Mouse (Mus musculus) C2C12 (cell line): ENCODE data around the gene Birc7.

ENCODE experiments used
- CTCF ChIP-seq: IDR thresholded peaks from one replicate; pipeline ENCODE4 v1.5.1; 2011; ENCODE audit not compliant: control insufficient read depth, insufficient read depth, insufficient read length
- FOSL1 ChIP-seq: IDR thresholded peaks from one replicate; pipeline ENCODE4 v1.8.0; 2011; ENCODE audit warnings: mild to moderate bottlenecking, low read length; ENCODE audit not compliant: poor library complexity, insufficient read depth, severe bottlenecking
- MAX ChIP-seq: IDR thresholded peaks from one replicate; pipeline ENCODE4 v1.6.1; 2011; ENCODE audit warnings: mild to moderate bottlenecking, control low read depth
- MYOG ChIP-seq: IDR thresholded peaks from one replicate; pipeline ENCODE4 v1.6.1; 2011; ENCODE audit not compliant: control insufficient read depth, insufficient read length; ENCODE audit errors: extremely low read depth
- USF1 ChIP-seq: IDR thresholded peaks from one replicate; pipeline ENCODE4 v1.6.1; 2011; ENCODE audit warnings: low read depth, mild to moderate bottlenecking, control low read depth, moderate library complexity

DNA sequence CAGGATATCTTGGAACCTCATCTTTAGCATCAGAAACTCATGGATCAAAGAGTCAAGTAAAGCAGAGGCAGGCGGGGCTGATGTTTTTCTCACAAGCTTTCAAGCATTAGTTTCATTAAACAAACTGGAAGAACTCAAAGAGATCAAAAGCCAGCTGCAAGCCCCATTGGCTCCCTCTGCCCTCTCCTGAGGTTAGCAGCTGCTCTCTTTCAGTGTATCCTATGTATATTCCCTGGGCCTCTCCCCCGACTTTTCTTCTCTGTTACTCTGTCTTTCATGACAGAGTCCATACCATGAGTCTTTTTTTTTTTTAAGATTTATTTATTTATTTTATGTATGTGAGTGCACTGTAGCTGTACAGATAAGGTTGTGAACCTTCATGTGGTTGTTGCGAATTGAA is 31.4 kb downstream of the Birc7 start:
- no peak for TF ChIP-seq CTCF
- TF ChIP-seq MAX = no peak
- no peak for TF ChIP-seq MYOG
- TF ChIP-seq FOSL1 = no peak
- TF ChIP-seq USF1 = no peak
